Comparison of ENCODE assay signal across 19 mouse cellular contexts in genomic region chr15:9714574-9715458, GRCm38 (mm10). TPM values are rescaled to one million over a fixed set of nuclear protein-coding genes. Genes with fewer than 3 reads are reported as not detected.
DNase-seq lines count a peak whose midpoint lies in the region; ATAC-seq and TF ChIP-seq lines count a peak whose summit lies in the region.
"Had no signal": no experiment of that assay in that cellular context is flagged by ENCODE, and none has a peak within 500 bp of the region (broad histone marks: within the 10 kb centered on the region; RNA-seq: fewer than 3 reads in every experiment).

No protein-coding gene starts in this region.

- no peak overlapping the region for H3K9ac ChIP-seq in ES-E14 (ENCODE audit: insufficient read depth, low read depth, low read length, poor library complexity, severe bottlenecking)
- H3K9ac ChIP-seq in liver, embryonic 13.5 days: no peak overlapping the region
- H3K9ac ChIP-seq: forebrain, postnatal 0 days; liver, embryonic 15.5 days; neural tube, embryonic 13.5 days had no signal

- no peaks in the 10 kb centered on the region for H3K4me1 ChIP-seq in ES-E14 (ENCODE audit: control insufficient read depth in 2 of 2, insufficient read depth in 2 of 2, low read length in 2 of 2, poor library complexity in 1 of 2)
- H3K4me1 ChIP-seq in bone marrow, adult 2 months (ENCODE audit: control insufficient read depth, insufficient read depth, low read length): peaks cover 2% of the 10 kb centered on the region; the same call in 1 of the 2 replicates
- H3K4me1 ChIP-seq in liver, embryonic 13.5 days (replicated peaks): no peaks in the 10 kb centered on the region
- H3K4me1 ChIP-seq: liver, embryonic 15.5 days; neural tube, embryonic 13.5 days had no signal

- no peak for TF ChIP-seq CTCF in bone marrow, adult 2 months (IDR thresholded peaks at IDR 0.05; ENCODE audit: control insufficient read depth, insufficient read depth, low read length)

- no peak overlapping the region for H3K4me2 ChIP-seq in liver, embryonic 13.5 days
- H3K4me2 ChIP-seq: heart, embryonic 11.5 days; liver, embryonic 15.5 days; neural tube, embryonic 13.5 days had no signal

- no peaks in the 10 kb centered on the region for H3K27me3 ChIP-seq in liver, embryonic 13.5 days
- H3K27me3 ChIP-seq: liver, embryonic 15.5 days; neural tube, embryonic 13.5 days had no signal

- H3K9me3 ChIP-seq in ES-E14 (ENCODE audit: control insufficient read depth, insufficient read depth, low read depth, low read length): no peaks in the 10 kb centered on the region
- no peaks in the 10 kb centered on the region for H3K9me3 ChIP-seq in liver, embryonic 13.5 days (replicated peaks)
- H3K9me3 ChIP-seq: liver, embryonic 15.5 days; neural tube, embryonic 13.5 days had no signal

- no peak for TF ChIP-seq POLR2A in bone marrow, adult 2 months (IDR thresholded peaks at IDR 0.05; ENCODE audit: borderline replicate concordance, control insufficient read depth, low read depth, low read length)

- WGBS in bone marrow, adult 2 months: 8% methylated on average over 7 of the region's 7 CpGs
- WGBS in liver, embryonic 13.5 days (ENCODE audit: insufficient replicate concordance): 17% methylated on average over 7 of the region's 7 CpGs

- H3K4me3 ChIP-seq in ES-E14 (ENCODE audit: insufficient read depth in 1 of 2, low read depth in 1 of 2, low read length in 2 of 2, poor library complexity in 1 of 2, severe bottlenecking in 1 of 2): no peak overlapping the region
- H3K4me3 ChIP-seq in bone marrow, adult 2 months (replicated peaks; ENCODE audit: control insufficient read depth, low read depth, low read length): peak overlapping the region; percentile 16
- H3K4me3 ChIP-seq in liver, embryonic 13.5 days (replicated peaks): no peak overlapping the region
- H3K4me3 ChIP-seq: liver, embryonic 15.5 days; neural tube, embryonic 13.5 days had no signal

- no peak for DNase-seq in ES-E14 (ENCODE audit: low read depth, low spot score)
- no peak for DNase-seq in liver, embryonic 13.5 days
- no peak for DNase-seq in embryo, embryonic 9.5 days (ENCODE audit: extremely low spot score)
- no peak for DNase-seq in yolk sac, embryonic 10.5 days (ENCODE audit: low spot score)
- no peak for DNase-seq in cerebellum, adult 8-10 months
- DNase-seq: adrenal gland, adult 8-10 months; cerebellum, adult 9-10 months; forebrain, postnatal 0 days; gastrocnemius, postnatal 10 days; heart, postnatal 4 days; thymus, adult 2 months had no signal

- in situ Hi-C loops in ES-E14 (cut with MboI; ENCODE audit: low sequenced_read_pairs in 2 of 2, unreplicated experiment in 2 of 2): no loop called here

- H3K27ac ChIP-seq in ES-E14 (ENCODE audit: insufficient read depth, low read depth, low read length, poor library complexity, severe bottlenecking): 0 out of 2 replicates have a peak overlapping the region, but pooled peaks have one; percentile 12
- 0 out of 2 replicates have a peak overlapping the region, but pooled peaks have one; percentile 11 for H3K27ac ChIP-seq in bone marrow, adult 2 months (ENCODE audit: control insufficient read depth, insufficient read depth, low read depth, low read length, poor library complexity)
- H3K27ac ChIP-seq in liver, embryonic 13.5 days: no peak overlapping the region
- H3K27ac ChIP-seq: kidney, postnatal 0 days; liver, embryonic 15.5 days; neural tube, embryonic 13.5 days had no signal

- ATAC-seq in liver, embryonic 13.5 days (ENCODE audit: low read depth): peak; percentile 26; the same call in 1 of the 2 replicates
- ATAC-seq in monocyte, adult 5-6 weeks (replicated peaks; ENCODE audit: insufficient number of reproducible peaks, low FRiP score, low TSS enrichment, poor library complexity, severe bottlenecking): peak; percentile 62
- ATAC-seq: midbrain, embryonic 16.5 days had no signal

- H3K36me3 ChIP-seq in ES-E14 (ENCODE audit: control insufficient read depth, insufficient read depth, low read length, poor library complexity, severe bottlenecking): no peaks in the 10 kb centered on the region
- H3K36me3 ChIP-seq in liver, embryonic 13.5 days: no peaks in the 10 kb centered on the region
- H3K36me3 ChIP-seq: liver, embryonic 15.5 days; neural tube, embryonic 13.5 days had no signal

TF ChIP-seq in ES-E14, 5 proteins besides CTCF, POLR2A, EP300 and RAD21:
- TF ChIP-seq MAFK (IDR thresholded peaks at IDR 0.05; ENCODE audit: insufficient read depth, low read depth, low read length) (no peak), ZC3H11A (IDR thresholded peaks at IDR 0.05; ENCODE audit: borderline replicate concordance, low read depth, low read length) (no peak), ZNF384 (IDR thresholded peaks at IDR 0.05; ENCODE audit: low read depth, low read length) (no peak), CHD2 (IDR thresholded peaks at IDR 0.05; ENCODE audit: low read depth, low read length) (no peak), HCFC1 (IDR thresholded peaks at IDR 0.05; ENCODE audit: borderline replicate concordance, insufficient read depth, low read length) (no peak)

RNA-seq across cellular contexts. Expression of gene Spef2, which starts 33.9 kb away (rescaled TPM):
- total RNA-seq in ES-E14 (2012; rRNA removed): 0.31 and 0.37 TPM in 2 replicates
- polyA plus RNA-seq in bone marrow, adult 2 months (2011; ENCODE audit: insufficient read depth, insufficient read length, low replicate concordance, missing spikeins): 0.90 and 2.5 TPM in 2 replicates
- 0.07 and 0.12 TPM in 2 replicates for polyA plus RNA-seq in liver, embryonic 13.5 days (2015; fragmentation: Nextera tagmentation; extraction: Ambion mirVana)
- total RNA-seq in monocyte, adult 5-6 weeks (2017): 0.39 TPM in 1 of 3 replicates, not detected in the others
- polyA plus RNA-seq: stomach, embryonic 14.5 days had no signal
